Mouse (Mus musculus) hindbrain, embryonic 10.5 days (tissue): ENCODE measurements around the gene Zmat3. TPM values are rescaled to one million over a fixed set of nuclear protein-coding genes. Genes with fewer than 3 reads are reported as not detected.

Experiments used
- DNase-seq: peaks from one replicate; pipeline ENCODE4 v3.0.0-alpha.2; 2017; ENCODE audit warnings: low spot score
- H3K27ac ChIP-seq: fragments of 300-500 bp; sonication (generic); 2 replicates; pipeline ENCODE4 v1.5.1; 2016; ENCODE audit warnings: mild to moderate bottlenecking, moderate library complexity
- H3K27me3 ChIP-seq: fragments of 300-500 bp; sonication (generic); 2 replicates; pipeline ENCODE4 v1.6.1; 2016; ENCODE audit warnings: mild to moderate bottlenecking; ENCODE audit not compliant: poor library complexity, insufficient read depth, severe bottlenecking
- H3K36me3 ChIP-seq: fragments of 300-500 bp; sonication (generic); 2 replicates; pipeline ENCODE4 v1.6.1; 2016; ENCODE audit warnings: mild to moderate bottlenecking, moderate library complexity
- H3K4me1 ChIP-seq: fragments of 300-500 bp; sonication (generic); replicated peaks from 2 replicates; pipeline ENCODE4 v1.6.1; 2016; ENCODE audit warnings: mild to moderate bottlenecking
- H3K4me3 ChIP-seq: fragments of 300-500 bp; sonication (generic); 2 replicates; pipeline ENCODE4 v1.5.1; 2016; ENCODE audit warnings: mild to moderate bottlenecking, moderate library complexity
- H3K9me3 ChIP-seq: fragments of 300-500 bp; sonication (generic); 2 replicates; pipeline ENCODE4 v1.6.1; 2016; ENCODE audit warnings: mild to moderate bottlenecking, moderate library complexity
- WGBS: fragments of 180-500 bp; shearing (Covaris S2); methylation state at CpG from one replicate; pipeline ENCODE4 v1.1.7; 2016; 5-methylcytosine and 5-hydroxymethylcytosine counted together
- polyA plus RNA-seq: library from polyadenylated mRNA; unstranded; fragments of >200 nt; fragmentation: Nextera tagmentation; extraction: Ambion mirVana; gene quantifications from 2 replicates; pipeline ENCODE4 v1.2.1, GENCODE M21; 2016

The Zmat3 gene
- 6.6 and 7.8 TPM in 2 replicates for polyA plus RNA-seq

DNA sequence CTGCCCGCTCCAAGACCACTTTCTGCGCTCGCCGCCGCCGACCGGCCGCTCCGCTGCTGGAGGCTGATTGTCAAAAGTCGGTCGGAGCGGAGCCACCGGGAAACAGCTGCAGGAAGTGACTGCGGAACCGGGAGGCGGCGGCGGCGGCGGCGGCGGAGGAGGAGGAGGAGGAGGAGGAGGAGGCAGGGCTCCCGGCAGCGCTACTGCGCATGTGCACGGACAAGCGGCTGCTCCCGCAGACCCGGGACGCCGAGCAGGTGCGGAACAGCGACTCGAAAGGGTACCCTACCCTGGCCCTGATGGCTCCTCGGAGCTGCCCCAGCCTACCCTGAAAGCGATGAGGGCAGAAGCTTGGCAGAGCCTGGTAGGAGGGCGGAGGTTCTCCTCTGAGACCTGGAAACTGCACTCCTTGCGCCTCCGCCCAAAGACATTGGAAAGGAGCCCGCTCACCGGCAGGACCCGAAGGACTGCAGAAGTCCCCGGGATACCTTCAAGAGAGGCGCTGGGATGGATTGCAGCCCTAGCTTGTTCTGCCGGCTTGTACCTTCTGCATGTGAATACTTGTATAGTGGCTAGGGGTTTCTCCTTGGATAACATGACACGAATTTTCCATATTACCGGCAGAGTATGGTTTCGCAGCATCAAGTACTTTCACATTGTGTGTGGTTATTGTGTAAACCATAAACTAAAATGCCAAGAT is at the start of gene Zmat3:
Gene Zmat3, minus strand, starts transcription at position 469 of the 700 bp plus-strand sequence.
- H3K27me3 ChIP-seq: peaks cover 8% of the 10 kb centered on the region
- peaks cover 2% of the 10 kb centered on the region; the same call in 1 of the 2 replicates for H3K36me3 ChIP-seq
- peak within 1 kb of the TSS; percentile 93 for H3K27ac ChIP-seq
- WGBS: 4% methylated on average over 40 of the region's 48 CpGs
- H3K4me3 ChIP-seq: peak within 1 kb of the TSS; percentile 83
- peak; percentile 86 for DNase-seq
- no peaks in the 10 kb centered on the region for H3K9me3 ChIP-seq
- H3K4me1 ChIP-seq: peaks cover 23% of the 10 kb centered on the region

DNA sequence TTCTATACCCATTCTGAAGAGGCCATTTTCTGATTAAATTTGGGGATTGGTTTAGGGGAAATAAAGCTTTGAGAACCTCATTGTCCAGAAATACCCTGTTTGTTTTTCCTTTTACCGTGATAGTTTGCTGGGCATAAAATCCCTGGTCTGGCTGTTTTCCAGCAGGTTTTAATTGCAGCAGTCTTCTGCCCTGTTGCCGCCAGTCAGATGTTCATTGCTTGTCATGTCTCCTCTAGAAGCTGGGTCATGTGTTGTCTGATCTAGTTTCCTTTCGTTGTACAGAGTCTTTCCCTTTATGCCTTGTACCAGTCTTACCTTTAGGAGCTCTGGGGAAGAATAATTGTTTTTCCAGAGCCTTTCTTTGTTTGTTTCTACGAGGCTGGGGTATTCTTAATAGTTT is 48.6 kb upstream of the Zmat3 start:
- Histone ChIP-seq H3K4me1 (peaks cover 6% of the 10 kb centered on the region), H3K9me3 (no peaks in the 10 kb centered on the region), H3K4me3 (no peak overlapping the region), H3K27ac (no peak overlapping the region), H3K27me3 (no peaks in the 10 kb centered on the region), H3K36me3 (peaks cover 4% of the 10 kb centered on the region; the same call in 1 of the 2 replicates)
- WGBS: 71% methylated on average over 4 of the region's 4 CpGs
- no peak for DNase-seq

DNA sequence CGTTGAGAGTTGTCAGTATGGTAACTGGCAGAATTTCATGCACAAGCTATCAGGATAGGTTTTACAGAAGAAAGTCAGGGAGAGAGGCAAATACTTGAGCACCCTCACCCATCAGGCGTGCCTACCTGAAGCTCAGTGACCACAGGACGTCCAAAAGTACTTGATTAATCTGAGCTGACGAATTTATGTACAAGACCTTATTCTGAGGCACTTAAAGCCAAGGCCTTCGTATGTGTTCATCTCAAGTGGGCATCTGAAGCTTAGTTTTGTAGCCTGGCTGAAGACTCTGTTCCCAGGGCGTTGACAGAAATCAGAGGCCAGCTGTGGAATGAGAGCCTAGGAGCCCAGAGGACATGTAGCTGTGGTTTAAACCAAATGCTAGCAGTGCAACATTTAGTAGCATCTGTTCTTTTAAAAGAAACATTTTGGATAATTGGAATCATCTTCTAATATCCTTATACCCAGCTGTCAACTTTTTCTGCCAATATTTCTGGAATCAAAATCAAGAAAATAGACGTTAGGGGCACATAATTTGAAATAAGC is 46.8 kb upstream of the Zmat3 start:
- 87% methylated on average over 7 of the region's 7 CpGs for WGBS
- Histone ChIP-seq H3K9me3 (no peaks in the 10 kb centered on the region), H3K27me3 (no peaks in the 10 kb centered on the region), H3K36me3 (0 out of 2 replicates have a peak, but pooled peaks cover under 1% of the 10 kb centered on the region), H3K4me3 (no peak overlapping the region), H3K4me1 (peaks cover 6% of the 10 kb centered on the region), H3K27ac (no peak overlapping the region)
- no peak for DNase-seq

DNA sequence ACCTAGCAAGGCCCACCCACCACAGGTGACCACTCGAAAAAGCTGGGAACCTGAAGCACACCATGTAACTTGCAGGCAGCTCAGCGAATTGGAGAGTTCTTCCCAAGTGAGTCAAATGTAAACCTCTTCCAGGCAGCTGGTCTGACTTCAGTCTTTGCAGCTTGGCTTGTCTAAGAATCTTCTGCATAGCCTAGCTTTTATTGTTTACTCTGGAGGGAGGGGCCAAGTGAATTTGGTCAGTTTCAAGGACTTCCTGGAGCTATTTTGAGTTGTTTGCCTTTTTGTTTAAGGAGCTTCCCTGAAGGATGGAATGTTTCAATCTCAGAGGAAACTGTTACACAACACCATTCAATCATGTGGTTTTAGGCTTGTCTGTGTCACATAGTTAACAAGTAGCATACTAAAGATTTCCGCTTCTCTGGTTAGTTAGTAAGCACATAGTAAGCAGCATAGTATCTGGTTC is 43.0 kb upstream of the Zmat3 start:
- no peak for DNase-seq
- WGBS: 91% methylated on average over 3 of the region's 3 CpGs

DNA sequence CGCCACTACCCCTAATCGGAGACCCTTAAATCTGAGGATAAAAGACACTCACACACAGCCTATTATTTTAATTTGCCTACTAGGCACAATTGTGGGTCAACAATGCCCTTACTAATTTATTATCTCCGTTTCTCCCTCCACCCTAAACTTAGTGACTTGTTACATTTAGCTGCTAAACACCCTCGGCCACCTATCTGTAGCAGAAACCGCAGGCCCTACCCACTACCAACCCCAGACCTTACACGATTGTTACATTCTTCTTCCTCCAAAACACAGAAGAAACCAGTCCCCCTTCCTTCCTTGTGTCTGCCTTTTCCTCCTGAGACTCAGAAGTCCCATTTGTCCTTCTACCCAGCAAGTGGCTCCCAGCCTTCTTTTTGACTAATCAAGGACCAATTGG is 41.0 kb upstream of the Zmat3 start:
- WGBS: 88% methylated on average over 6 of the region's 6 CpGs
- H3K27ac ChIP-seq: no peak overlapping the region

More for the DNA sequence above, 43.0 kb upstream of the Zmat3 start:
- H3K9me3 ChIP-seq: no peaks in the 10 kb centered on the region
- no peaks in the 10 kb centered on the region for H3K27me3 ChIP-seq
- no peaks in the 10 kb centered on the region for H3K4me1 ChIP-seq
- H3K27ac ChIP-seq: no peak overlapping the region
- H3K4me3 ChIP-seq: no peak overlapping the region
- H3K36me3 ChIP-seq: no peaks in the 10 kb centered on the region

DNA sequence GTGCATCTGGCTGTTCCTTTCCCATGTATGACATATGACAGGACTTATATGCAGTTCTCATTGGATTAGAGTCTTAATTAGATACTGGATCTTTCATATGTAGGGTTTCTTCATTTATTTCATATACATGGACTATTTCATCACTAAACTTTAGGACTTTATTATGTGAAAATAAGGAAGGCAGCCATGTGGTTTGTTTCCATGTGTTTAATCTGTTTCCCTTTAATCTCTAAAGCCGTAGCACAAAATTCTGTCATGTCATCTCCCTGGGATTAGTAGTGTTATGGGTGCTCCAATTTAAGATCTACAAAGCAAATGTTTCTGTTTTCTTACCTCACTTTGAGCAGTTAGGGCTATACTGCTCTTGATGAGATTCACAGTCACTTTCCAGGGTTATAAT is 39.9 kb upstream of the Zmat3 start:
- DNase-seq: no peak
- Histone ChIP-seq H3K27ac (no peak overlapping the region), H3K9me3 (no peaks in the 10 kb centered on the region), H3K27me3 (no peaks in the 10 kb centered on the region), H3K36me3 (no peaks in the 10 kb centered on the region), H3K4me3 (no peak overlapping the region), H3K4me1 (peaks cover 4% of the 10 kb centered on the region; the same call in 1 of the 2 replicates)
- WGBS: 93% methylated on average over 1 of the region's 1 CpGs

More for the DNA sequence above, 41.0 kb upstream of the Zmat3 start:
- Histone ChIP-seq H3K27me3 (no peaks in the 10 kb centered on the region), H3K36me3 (no peaks in the 10 kb centered on the region), H3K4me3 (no peak overlapping the region), H3K4me1 (no peaks in the 10 kb centered on the region), H3K9me3 (no peaks in the 10 kb centered on the region)
- DNase-seq: no peak

DNA sequence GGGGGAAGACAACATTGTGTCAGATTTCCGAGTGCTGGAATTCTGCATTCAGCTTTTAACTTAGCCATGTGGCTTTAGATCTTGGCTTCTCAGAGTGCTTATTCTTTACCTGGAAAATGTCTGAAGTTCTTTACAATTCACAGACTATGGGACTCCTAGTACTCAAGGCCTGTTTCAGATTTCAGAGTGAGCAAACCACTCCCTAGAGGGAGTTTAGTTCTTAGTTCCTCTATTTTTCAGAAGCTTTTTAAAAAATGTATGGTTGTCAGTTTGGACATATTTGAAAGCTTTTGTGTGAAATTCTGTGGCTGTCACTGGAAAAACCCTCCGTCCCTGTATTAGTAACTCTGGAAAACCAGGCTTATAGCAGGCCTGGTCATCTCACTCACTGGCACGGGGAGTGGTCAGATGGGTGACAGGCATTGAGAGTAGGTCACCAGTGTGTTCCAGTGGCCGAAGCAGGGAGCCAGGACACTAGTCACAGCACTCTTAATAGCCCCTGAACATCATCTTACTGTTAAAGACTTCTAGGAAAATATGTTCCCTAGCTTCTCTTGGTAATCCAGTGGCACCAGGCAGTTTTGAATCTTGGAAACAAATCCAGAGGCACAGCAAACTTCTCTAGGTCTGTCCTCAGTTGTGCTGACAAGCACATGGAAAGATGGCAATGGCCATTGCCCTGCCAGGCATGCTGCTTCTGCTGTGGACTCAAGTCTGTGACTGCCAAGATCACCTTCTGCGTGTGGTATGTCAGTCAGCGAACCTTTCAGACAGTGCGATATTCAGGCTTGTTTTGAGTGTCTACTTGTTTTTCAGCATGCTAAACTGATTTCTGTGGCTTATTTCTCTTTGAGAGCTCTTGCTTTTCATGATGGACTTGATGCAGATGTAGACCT is 37.4 kb upstream of the Zmat3 start:
- no peaks in the 10 kb centered on the region for H3K27me3 ChIP-seq
- DNase-seq: no peak
- H3K9me3 ChIP-seq: no peaks in the 10 kb centered on the region
- no peak overlapping the region for H3K4me3 ChIP-seq
- no peak overlapping the region for H3K27ac ChIP-seq
- peaks cover 23% of the 10 kb centered on the region for H3K4me1 ChIP-seq
- WGBS: 86% methylated on average over 7 of the region's 7 CpGs
- no peaks in the 10 kb centered on the region for H3K36me3 ChIP-seq

DNA sequence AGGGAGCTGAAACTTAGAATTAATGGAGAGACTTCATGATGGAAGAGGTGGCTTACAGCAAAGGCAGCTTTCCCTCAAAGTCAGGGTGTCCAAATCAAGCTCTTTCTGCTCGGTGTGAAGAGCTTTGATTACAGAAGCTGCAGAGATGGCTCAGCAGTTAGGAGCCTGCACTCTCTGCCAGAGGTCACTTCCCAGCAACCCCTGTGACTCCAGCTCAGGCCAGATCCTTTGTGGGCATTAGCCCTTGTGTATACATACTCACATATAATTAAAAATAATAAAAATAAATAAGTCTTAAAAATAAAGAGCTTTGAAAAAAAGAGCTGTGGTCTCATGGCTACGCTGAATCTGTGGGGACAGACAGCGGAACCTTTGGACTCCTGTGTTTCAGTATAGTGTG is 35.8 kb upstream of the Zmat3 start:
- Histone ChIP-seq H3K4me1 (peaks cover 23% of the 10 kb centered on the region), H3K27ac (no peak overlapping the region), H3K27me3 (no peaks in the 10 kb centered on the region), H3K4me3 (no peak overlapping the region), H3K9me3 (no peaks in the 10 kb centered on the region), H3K36me3 (no peaks in the 10 kb centered on the region)
- WGBS: 77% methylated on average over 3 of the region's 3 CpGs
- no peak for DNase-seq

DNA sequence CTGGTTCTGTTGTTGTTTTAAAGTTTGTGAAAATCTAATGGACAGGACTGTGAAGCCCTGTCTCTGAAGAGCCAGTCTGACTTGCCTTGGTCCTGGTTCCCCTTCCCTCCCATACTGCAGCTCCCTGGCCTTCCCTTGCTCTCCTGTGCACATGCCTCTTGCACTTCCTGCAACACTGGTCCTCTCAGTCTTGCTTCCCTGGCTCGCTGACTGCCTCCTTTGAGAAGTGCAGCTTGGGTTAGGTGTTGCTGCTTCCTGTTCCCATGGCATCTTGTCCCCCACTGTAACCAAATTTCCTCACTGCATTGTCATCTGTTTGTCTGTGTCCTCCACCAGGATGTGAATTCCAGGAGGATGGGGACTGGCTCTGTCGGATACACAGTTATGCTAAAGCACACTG is 34.1 kb upstream of the Zmat3 start:
- Histone ChIP-seq H3K9me3 (no peaks in the 10 kb centered on the region), H3K27me3 (no peaks in the 10 kb centered on the region), H3K4me3 (no peak overlapping the region), H3K4me1 (peaks cover 29% of the 10 kb centered on the region), H3K36me3 (no peaks in the 10 kb centered on the region), H3K27ac (no peak overlapping the region)
- DNase-seq: no peak
- 58% methylated on average over 2 of the region's 2 CpGs for WGBS

DNA sequence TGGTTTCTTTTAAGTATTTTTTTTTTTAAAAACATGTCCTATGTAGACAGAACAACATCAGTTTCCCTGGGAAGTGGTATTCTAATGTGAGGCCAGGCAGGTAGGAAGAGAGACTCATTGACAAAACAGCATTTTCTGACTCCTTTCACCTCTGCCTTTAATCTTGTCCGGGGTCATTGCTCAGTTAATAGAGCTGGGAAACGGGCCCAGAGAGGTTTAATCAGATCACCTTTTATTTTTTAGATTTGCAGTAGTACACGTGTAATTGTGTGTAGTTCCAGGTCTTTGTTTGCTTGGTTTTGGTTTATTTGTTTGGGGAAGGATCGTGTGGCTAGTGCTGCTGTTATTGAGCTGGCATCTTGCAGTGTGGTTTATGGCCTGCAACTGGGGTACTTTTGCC is 33.6 kb upstream of the Zmat3 start:
- no peaks in the 10 kb centered on the region for H3K27me3 ChIP-seq
- DNase-seq: no peak
- no peak overlapping the region for H3K27ac ChIP-seq
- 64% methylated on average over 4 of the region's 4 CpGs for WGBS
- no peaks in the 10 kb centered on the region for H3K36me3 ChIP-seq
- no peak overlapping the region for H3K4me3 ChIP-seq
- peaks cover 29% of the 10 kb centered on the region for H3K4me1 ChIP-seq
- no peaks in the 10 kb centered on the region for H3K9me3 ChIP-seq

DNA sequence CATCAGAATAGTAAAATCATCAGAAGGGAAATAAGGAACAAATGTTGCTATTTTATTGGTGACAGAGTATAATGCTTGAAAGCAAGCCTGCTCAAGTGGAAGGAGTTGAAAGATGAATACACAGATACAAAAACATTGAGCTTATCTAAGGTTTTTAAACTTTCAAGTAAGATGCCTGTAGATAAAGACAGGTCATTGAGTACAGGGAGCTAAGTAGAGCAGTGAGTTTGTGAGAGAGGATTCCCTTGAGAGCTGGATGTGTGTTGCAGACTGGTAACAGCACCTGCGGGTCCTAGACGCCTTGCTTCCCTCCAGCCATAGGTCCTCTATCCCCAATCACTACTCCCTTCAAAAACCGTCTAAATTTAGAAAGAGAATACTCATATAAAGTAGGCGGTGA is 32.8 kb upstream of the Zmat3 start:
- DNase-seq: no peak
- Histone ChIP-seq H3K36me3 (no peaks in the 10 kb centered on the region), H3K27me3 (no peaks in the 10 kb centered on the region), H3K4me3 (peak overlapping the region; percentile 93), H3K27ac (no peak overlapping the region), H3K4me1 (peaks cover 29% of the 10 kb centered on the region), H3K9me3 (no peaks in the 10 kb centered on the region)
- 45% methylated on average over 4 of the region's 4 CpGs for WGBS

DNA sequence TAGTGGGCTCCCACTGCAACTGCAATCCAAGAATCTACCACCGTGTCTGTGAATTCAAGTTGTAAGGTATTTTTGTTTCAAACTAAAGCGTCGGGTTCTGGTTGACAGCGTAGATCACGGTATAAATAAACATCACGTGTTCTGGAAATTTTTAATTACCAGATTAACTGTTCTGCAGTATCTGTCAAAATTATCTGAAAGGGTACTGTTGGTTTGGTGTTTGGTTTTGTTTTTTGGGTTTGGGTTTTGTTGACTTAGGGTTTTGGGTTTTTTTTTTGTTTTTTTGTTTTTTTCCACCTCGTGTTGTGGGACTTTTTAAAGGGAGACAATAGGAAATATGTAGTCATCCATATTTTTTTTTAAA is 32.3 kb upstream of the Zmat3 start:
- peak overlapping the region; percentile 97 for H3K27ac ChIP-seq
- H3K4me3 ChIP-seq: peak overlapping the region; percentile 93
- 3% methylated on average over 7 of the region's 7 CpGs for WGBS
- peaks cover 29% of the 10 kb centered on the region for H3K4me1 ChIP-seq
- H3K27me3 ChIP-seq: no peaks in the 10 kb centered on the region
- H3K36me3 ChIP-seq: no peaks in the 10 kb centered on the region
- DNase-seq: no peak
- H3K9me3 ChIP-seq: no peaks in the 10 kb centered on the region
